Mouse (Mus musculus) kidney, adult 9 months (tissue): ENCODE results near the gene Adamtsl5.

Experiments
- DNase-seq: peaks from one replicate; pipeline ENCODE4 v3.0.0; 2022

Adamtsl5 gene

GRCm38 (mm10) chr10:80341491-80342304, 6.5 kb downstream of the Adamtsl5 start:
- no peak for DNase-seq

DNA sequence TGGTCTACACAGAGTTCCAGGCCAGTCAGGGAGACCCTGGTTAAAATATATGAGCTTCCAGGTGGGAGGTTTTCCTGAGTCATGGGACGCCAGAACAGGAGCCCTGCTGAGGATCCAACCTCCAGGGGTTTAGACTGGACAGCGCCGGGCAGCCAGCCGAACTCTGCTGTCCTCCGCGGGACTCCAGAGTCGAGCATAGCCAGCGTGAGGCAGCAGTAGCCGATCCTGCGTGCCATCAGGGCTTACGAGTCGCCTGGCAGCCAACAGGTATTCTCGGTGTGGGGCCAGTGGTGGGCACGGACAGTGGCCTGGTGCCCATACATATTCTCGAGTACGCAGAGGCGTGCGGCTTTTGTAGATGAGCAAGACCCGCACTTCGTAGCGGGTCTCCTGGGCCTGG, 7.2 kb downstream of the Adamtsl5 start:
- no peak for DNase-seq

- DNase-seq, result peak; percentile 88
Measured at GRCm38 (mm10) chr10:80339941-80340750, 8.1 kb downstream of the Adamtsl5 start.

GRCm38 (mm10) chr10:80336263-80336662, 11.9 kb downstream of the Adamtsl5 start:
- no peak for DNase-seq

- no peak for DNase-seq
Measured at GRCm38 (mm10) chr10:80332525-80332989, 15.7 kb downstream of the Adamtsl5 start.

DNA sequence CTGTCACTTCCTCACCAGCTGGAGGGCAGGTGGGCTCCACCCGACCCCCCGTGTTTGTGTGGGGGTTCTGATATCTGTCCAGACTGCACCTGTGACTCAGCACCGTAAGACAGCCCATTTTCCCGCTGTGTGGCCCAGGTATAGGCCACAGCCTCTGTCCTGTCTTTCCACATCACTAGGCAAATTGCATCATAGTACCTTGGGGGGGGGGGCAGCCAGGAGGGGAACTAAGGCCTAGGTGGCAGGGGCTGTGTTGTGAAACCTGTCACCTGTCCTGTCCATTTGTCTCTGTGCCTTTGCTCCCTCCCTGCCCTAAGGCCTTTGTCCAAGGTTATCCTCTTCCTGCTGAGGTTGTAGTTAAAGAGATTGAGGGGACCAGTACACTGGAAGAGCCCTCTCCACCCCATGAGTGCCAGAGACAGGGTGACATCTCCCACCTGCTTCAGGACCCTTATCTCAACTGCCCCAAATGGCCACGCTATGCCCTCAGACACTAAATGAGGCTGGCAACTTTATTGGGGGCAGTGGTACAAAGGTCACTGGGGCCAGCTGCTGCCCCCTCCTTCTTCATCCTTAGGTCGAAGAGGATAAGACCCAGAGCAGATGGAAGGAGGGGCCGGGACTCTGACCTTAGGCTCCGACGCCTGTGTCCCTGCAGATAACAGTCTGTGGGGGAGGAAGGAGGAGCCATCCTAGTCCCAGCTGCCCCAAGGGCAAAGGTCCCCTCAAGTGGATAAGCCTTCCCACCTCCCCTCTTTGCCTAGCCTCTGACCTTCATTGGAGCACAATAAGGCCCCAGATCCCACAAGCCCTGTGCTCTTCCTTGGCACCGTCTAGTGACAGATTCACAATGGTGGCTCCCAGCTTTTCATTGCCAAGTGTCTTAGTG, 16.3 kb downstream of the Adamtsl5 start:
- DNase-seq, result peak; percentile 54

GRCm38 (mm10) chr10:80330888-80331287, 17.3 kb downstream of the Adamtsl5 start:
- DNase-seq, result no peak

- DNase-seq, result no peak
Measured at GRCm38 (mm10) chr10:80330084-80330483, 18.1 kb downstream of the Adamtsl5 start.

GRCm38 (mm10) chr10:80329273-80330081, 18.7 kb downstream of the Adamtsl5 start, which contains the start of the genes Pcsk4 and Reep6:
Gene Pcsk4 (minus strand): TSS chr10:80329498.
Gene Reep6 (plus strand): TSS chr10:80329953.
- peak; percentile 99 for DNase-seq

DNA sequence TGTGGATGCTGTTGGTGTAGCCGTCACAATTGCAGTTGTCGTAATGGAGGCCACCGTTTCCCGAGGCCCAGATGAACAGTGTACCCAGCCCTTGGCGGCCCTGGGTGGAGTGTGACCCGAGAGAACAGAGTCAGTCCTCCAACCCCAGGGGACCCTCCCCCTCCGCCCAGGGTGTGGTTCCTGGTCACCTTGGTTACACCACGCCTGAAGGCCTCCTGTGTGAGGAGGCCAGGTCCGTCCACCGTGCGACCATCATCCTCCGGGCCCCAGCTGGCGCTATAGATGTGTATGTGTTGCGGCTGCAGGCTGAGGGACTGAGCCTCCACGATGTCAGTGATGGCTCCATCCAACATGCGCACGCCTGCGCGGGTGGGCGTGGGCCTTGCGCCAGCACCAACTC, 23.2 kb downstream of the Adamtsl5 start:
- no peak for DNase-seq

DNA sequence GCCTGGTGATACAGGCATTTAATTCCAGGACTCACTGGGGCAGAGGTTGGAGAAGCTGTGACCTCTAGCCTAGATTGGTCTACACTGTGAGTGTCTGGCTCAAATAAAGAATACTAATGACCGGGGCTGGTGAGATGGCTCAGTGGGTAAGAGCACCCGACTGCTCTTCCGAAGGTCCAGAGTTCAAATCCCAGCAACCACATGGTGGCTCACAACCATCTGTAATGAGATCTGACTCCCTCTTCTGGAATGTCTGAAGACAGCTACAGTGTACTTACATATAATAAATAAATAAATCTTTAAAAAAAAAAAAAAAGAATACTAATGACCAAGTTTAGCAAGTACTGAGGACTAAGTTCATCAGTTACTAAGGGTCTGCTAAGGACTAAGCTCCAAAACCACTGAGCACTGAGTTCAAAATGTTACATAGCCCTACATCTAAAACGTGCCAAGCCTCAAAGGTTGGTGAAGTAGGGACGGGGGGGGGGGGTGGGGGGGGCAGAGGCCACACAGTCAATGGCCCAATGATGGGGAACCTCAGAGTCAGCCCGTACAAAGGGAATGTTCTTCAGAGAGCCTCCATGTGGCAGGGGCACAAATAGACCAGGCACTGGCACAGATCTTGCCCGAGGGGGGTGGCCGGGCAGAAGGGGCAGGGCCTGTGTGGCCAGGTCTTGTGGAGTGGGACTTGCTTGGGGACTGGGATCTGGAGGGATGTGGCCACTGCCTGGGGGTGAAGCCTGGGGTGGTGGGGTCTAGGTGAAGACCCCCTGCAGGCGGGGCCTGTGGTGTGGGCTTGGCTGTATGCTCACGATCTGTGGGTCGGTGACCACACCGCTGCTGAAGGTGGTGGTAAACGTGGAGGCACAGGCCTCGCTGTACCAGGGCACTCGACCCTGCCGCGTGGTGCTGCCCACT, 23.8 kb downstream of the Adamtsl5 start:
- peak; percentile 70 for DNase-seq

GRCm38 (mm10) chr10:80323261-80324119, 24.7 kb downstream of the Adamtsl5 start:
- DNase-seq, result peak; percentile 87

DNA sequence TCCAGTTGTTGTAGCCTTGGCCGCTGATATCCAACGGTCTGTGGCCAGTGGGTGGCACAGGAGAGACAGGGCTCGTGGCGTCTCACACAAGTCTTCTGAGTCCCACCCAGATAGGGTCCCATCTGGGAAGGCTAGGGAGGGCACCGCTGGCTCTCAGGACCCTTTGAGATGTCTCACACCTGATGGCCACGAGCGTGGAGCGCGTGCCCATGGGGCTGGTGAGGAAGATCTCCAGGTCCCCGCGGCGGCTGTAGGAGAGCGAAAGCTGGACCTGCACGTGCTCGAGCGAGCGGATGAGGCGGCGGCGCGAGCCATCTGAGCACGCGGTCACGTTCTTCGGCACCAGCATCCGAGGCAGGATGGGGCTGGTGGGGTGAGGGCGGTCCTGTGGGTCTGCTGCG, 25.4 kb downstream of the Adamtsl5 start:
- DNase-seq, result no peak

- DNase-seq, result no peak
Measured at GRCm38 (mm10) chr10:80321670-80322581, 26.3 kb downstream of the Adamtsl5 start.

GRCm38 (mm10) chr10:80321014-80321669, 27.1 kb downstream of the Adamtsl5 start:
- DNase-seq, result no peak

DNA sequence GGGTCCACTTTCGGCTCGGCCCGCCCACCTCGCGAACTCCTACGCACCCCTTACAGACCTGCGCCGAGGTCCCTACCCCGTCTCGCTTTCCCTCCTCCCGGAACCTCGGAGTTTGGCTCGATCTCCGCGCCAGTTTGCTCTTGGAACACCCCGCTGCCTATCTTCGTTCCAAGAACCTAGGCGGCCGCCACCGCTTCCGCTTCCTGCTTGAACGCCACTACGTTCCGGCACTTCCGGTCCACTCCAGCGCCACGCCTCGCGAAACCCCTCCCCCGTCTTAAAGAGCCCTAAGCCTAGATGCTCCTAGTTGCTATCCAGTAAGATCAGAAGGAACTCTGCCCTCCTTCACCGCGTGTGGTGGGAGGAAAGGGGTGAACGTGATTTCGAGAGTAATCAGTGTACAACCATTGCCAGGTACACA, 27.9 kb downstream of the Adamtsl5 start, which contains the start of gene 2310011J03Rik:
2310011J03Rik (minus strand) TSS at position 198 of the 421 bp plus-strand sequence.
- peak; percentile 96 for DNase-seq

- DNase-seq, result no peak
Measured at GRCm38 (mm10) chr10:80317011-80317410, 31.2 kb downstream of the Adamtsl5 start.

DNA sequence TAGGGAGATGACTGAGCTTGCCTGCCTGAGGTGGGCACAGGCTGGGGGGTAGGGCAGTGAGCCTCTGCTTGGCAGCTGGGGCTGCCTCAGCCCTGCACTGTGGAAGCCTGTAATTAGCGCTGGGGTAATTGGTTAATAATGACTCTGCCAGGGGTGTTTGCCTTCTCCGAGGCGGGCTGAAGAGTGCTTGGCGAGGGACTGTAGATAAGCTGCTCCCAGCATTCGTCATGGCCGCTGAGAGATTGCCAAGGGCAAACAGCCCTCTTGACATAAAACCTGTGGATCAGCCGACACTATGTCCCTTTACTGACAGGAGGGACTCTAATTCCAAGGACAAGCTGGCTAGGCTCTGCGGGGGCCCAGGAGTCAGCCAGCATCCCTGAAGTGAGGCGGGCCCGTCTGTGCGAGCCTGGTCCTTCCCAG, 31.8 kb downstream of the Adamtsl5 start:
- DNase-seq, result no peak
